Mouse (Mus musculus): ENCODE data around the gene Tcl1.
"Not testable (repeated sequence)": the region's sequence is repeated elsewhere in the genome, so short reads cannot be mapped to it uniquely, and the experiment has no call there.

Tcl1 gene

DNA sequence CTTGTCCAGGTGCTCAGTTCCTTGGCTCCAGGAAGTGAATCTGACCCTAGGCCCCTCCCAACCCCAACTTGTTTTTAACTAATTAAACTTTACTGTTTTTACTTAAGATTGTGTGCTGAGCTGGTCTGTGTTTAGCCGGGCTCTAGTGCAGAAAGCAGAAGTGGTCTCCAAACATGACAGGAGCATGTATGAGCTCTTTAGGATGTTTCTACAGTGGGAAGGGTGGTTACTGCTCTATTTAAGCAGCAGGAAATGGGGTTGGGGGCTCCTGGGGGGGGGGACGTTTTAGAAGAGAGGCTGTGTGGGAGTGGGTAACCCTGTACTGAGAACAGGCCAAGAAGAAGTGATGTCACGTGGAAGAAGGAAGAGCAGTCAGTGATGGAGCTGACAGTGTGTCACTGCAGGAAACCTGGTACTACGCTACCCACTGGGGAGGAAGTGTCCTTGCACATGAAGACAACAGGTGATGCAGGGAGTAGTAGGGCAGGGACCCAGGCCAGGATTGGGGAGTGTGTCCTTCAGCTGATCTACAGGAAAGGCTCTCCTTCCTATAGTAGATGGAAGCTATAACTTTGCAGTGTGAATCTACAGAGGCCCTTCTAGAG lies 41.5 kb downstream of the Tcl1 start:
- DNase-seq (ENCODE audit: low read depth, low spot score): not testable (repeated sequence)

DNA sequence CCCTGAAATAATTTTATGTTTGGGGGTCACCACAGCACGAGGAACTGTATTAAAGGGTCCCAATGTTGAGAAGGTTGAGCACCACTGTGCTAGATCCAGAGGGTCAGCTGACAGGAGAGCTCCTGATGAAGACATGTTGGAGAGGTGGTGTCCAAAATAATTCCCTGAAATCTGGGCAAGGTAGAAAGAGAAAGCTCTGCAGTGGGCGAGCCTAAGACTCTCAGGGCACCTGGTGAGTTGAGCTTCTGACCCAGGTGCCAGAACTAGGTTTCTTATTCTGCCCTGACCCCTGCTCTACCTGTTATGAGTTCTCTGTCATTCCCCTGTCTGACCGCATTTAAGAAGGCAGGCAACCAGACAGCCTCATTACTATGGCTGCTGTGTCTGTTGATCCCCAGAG lies 46.5 kb downstream of the Tcl1 start, which contains the start of gene Tcl1b5:
TSS of gene Tcl1b5 (plus strand) at position 301 of the 400 bp plus-strand sequence.
- not testable (repeated sequence) for DNase-seq (ENCODE audit: low read depth, low spot score)

DNA sequence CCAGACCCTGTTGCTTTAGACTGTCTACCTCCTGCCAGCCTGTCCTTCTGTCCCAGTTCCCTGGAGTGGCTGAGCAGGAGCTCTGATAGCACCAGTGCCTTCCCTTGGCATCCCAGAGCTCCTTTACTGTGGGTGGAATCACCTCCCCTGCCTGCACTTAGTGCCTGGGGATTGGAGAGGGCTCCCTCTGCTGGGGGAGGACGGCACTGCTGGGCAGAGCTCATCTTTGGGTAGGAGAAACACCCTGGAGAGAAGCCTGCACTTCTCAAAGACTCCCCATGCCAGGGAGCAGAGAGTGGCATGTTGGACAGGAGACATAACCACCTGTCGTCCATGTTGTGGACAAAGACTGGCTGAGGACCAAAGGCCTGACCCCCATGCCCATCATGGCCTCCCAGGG lies 48.3 kb downstream of the Tcl1 start:
- DNase-seq (ENCODE audit: low read depth, low spot score): not testable (repeated sequence)

DNA sequence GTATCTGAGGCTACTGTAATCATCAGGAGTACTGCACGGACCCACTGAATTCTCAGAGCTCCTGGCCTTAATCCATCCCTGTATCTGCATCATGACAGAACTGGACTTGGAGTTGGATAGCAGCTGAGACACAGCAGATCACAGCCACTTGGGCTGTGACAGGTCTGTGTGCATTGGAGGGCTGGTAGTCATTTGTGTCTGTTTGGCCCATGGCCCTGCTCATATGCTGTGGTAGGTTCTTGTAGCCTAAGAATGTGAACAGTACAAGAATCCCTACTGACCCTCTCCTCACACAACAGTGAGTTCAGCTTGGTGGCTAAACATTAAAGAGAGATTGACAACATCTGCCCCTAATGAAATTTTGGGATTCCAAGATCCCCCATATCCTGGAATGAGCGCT lies 49.2 kb downstream of the Tcl1 start:
- DNase-seq (ENCODE audit: low read depth, low spot score): no peak
